Mouse (Mus musculus): ENCODE data around the gene Ncbp1.

GRCm38 (mm10) chr4:46117536-46117935 lies 20.9 kb upstream of the Ncbp1 start:
- no peak for TF ChIP-seq CTCF (IDR thresholded peaks at IDR 0.05; ENCODE audit: insufficient read depth, low read depth, low read length)
- TF ChIP-seq POLR2A (IDR thresholded peaks at IDR 0.05; ENCODE audit: insufficient read depth, low read depth, low read length) = no peak

Data from olfactory bulb, adult 2 months (tissue).